Comparison of ENCODE assay signal across 19 mouse cellular contexts in genomic region chr3:52218864-52219263, GRCm38 (mm10). TPM values are rescaled to one million over a fixed set of nuclear protein-coding genes. Genes with fewer than 3 reads are reported as not detected.
DNase-seq lines count a peak whose midpoint lies in the region; ATAC-seq and TF ChIP-seq lines count a peak whose summit lies in the region.
"Had no signal": no experiment of that assay in that cellular context is flagged by ENCODE, and none has a peak within 500 bp of the region (broad histone marks: within the 10 kb centered on the region; RNA-seq: fewer than 3 reads in every experiment).

No protein-coding gene starts in this region.

- H3K4me3 ChIP-seq in heart, embryonic 13.5 days = no peak overlapping the region
- no peak overlapping the region for H3K4me3 ChIP-seq in heart, embryonic 12.5 days
- H3K4me3 ChIP-seq in kidney, adult 2 months (ENCODE audit: insufficient read depth, low read depth, low read length) = no peak overlapping the region
- H3K4me3 ChIP-seq in liver, postnatal 0 days (ENCODE audit: low read depth, low read length) = no peak overlapping the region
- H3K4me3 ChIP-seq: embryonic facial prominence, embryonic 12.5 days; forebrain, embryonic 15.5 days had no signal

- no peaks in the 10 kb centered on the region for H3K9me3 ChIP-seq in heart, embryonic 13.5 days
- no peaks in the 10 kb centered on the region for H3K9me3 ChIP-seq in heart, embryonic 12.5 days (replicated peaks)
- 0 out of 2 replicates have a peak, but pooled peaks cover 2% of the 10 kb centered on the region for H3K9me3 ChIP-seq in liver, postnatal 0 days (ENCODE audit: low read length)
- H3K9me3 ChIP-seq: embryonic facial prominence, embryonic 12.5 days; forebrain, embryonic 15.5 days had no signal

- no peak for ATAC-seq in heart, embryonic 13.5 days (ENCODE audit: extremely low read depth, insufficient number of reproducible peaks, low FRiP score, low TSS enrichment)
- ATAC-seq in heart, embryonic 12.5 days (ENCODE audit: insufficient number of reproducible peaks, low FRiP score) = no peak
- ATAC-seq in liver, postnatal 0 days = no peak
- ATAC-seq: forebrain, embryonic 15.5 days; hindbrain, embryonic 16.5 days; intestine, postnatal 0 days; midbrain, embryonic 16.5 days had no signal

- H3K9ac ChIP-seq in heart, embryonic 13.5 days = no peak overlapping the region
- no peak overlapping the region for H3K9ac ChIP-seq in heart, embryonic 12.5 days
- no peak overlapping the region for H3K9ac ChIP-seq in liver, postnatal 0 days (replicated peaks)
- H3K9ac ChIP-seq: embryonic facial prominence, embryonic 12.5 days; forebrain, embryonic 15.5 days; liver, embryonic 14.5 days had no signal

- H3K27ac ChIP-seq in heart, embryonic 13.5 days (replicated peaks) = no peak overlapping the region
- no peak overlapping the region for H3K27ac ChIP-seq in heart, embryonic 12.5 days (ENCODE audit: poor library complexity, severe bottlenecking)
- no peak overlapping the region for H3K27ac ChIP-seq in kidney, adult 2 months (ENCODE audit: insufficient read depth, low read depth, low read length)
- no peak overlapping the region for H3K27ac ChIP-seq in liver, postnatal 0 days (ENCODE audit: low read depth)
- H3K27ac ChIP-seq: embryonic facial prominence, embryonic 12.5 days; forebrain, embryonic 15.5 days; liver, embryonic 14.5 days had no signal

- TF ChIP-seq POLR2A in kidney, adult 2 months (IDR thresholded peaks at IDR 0.05; ENCODE audit: low read depth, low read length) = no peak

- DNase-seq in kidney, adult 2 months = peak; percentile 17
- no peak for DNase-seq in kidney, adult 11 months
- peak; percentile 24 for DNase-seq in retina, postnatal 1 day
- DNase-seq in retina, embryonic 14.5 days (ENCODE audit: low spot score) = no peak
- DNase-seq in liver, postnatal 0 days = no peak
- DNase-seq: adrenal gland, adult 8-10 months; B cell, adult 2 months; cerebellum, adult 9-10 months; gastrocnemius, postnatal 25 days; lung, postnatal 4 days; right cerebral cortex, postnatal 4 days had no signal

- no peak for TF ChIP-seq EP300 in liver, postnatal 0 days (IDR thresholded peaks at IDR 0.05; ENCODE audit: low read depth)

- H3K4me1 ChIP-seq in heart, embryonic 13.5 days = peaks cover 15% of the 10 kb centered on the region
- peaks cover 15% of the 10 kb centered on the region for H3K4me1 ChIP-seq in heart, embryonic 12.5 days (replicated peaks)
- no peaks in the 10 kb centered on the region for H3K4me1 ChIP-seq in kidney, adult 2 months (ENCODE audit: control insufficient read depth, insufficient read depth, low read length)
- no peaks in the 10 kb centered on the region for H3K4me1 ChIP-seq in liver, postnatal 0 days (ENCODE audit: insufficient read depth)
- H3K4me1 ChIP-seq: embryonic facial prominence, embryonic 12.5 days; forebrain, embryonic 15.5 days had no signal

- H3K36me3 ChIP-seq in heart, embryonic 13.5 days = no peaks in the 10 kb centered on the region
- H3K36me3 ChIP-seq in heart, embryonic 12.5 days = no peaks in the 10 kb centered on the region
- no peaks in the 10 kb centered on the region for H3K36me3 ChIP-seq in kidney, adult 2 months (ENCODE audit: control insufficient read depth, insufficient read depth, low read length)
- no peaks in the 10 kb centered on the region for H3K36me3 ChIP-seq in liver, postnatal 0 days (replicated peaks; ENCODE audit: insufficient read depth, low read length)
- H3K36me3 ChIP-seq: embryonic facial prominence, embryonic 12.5 days; forebrain, embryonic 15.5 days had no signal

- H3K27me3 ChIP-seq in heart, embryonic 13.5 days (replicated peaks) = no peaks in the 10 kb centered on the region
- no peaks in the 10 kb centered on the region for H3K27me3 ChIP-seq in heart, embryonic 12.5 days (replicated peaks)
- H3K27me3 ChIP-seq in kidney, adult 2 months (replicated peaks; ENCODE audit: control insufficient read depth, insufficient read depth, low read length) = no peaks in the 10 kb centered on the region
- no peaks in the 10 kb centered on the region for H3K27me3 ChIP-seq in liver, postnatal 0 days (ENCODE audit: insufficient read depth, low read length)
- H3K27me3 ChIP-seq: embryonic facial prominence, embryonic 12.5 days; forebrain, embryonic 15.5 days had no signal

- WGBS in heart, embryonic 13.5 days = 24% methylated on average over 7 of the region's 7 CpGs
- WGBS in heart, embryonic 12.5 days = 33% methylated on average over 7 of the region's 7 CpGs
- 37% methylated on average over 7 of the region's 7 CpGs for WGBS in kidney, adult 2 months
- 67% methylated on average over 7 of the region's 7 CpGs for WGBS in liver, postnatal 0 days (ENCODE audit: insufficient replicate concordance)

- no peak for TF ChIP-seq CTCF in kidney, adult 2 months (conservative IDR thresholded peaks at IDR 0.05; ENCODE audit: insufficient read depth, insufficient read length, low read depth, low read length)
- no peak for TF ChIP-seq CTCF in liver, postnatal 0 days (IDR thresholded peaks at IDR 0.05; ENCODE audit: low read depth)

- peak overlapping the region; percentile 7; the same call in 1 of the 2 replicates for H3K4me2 ChIP-seq in heart, embryonic 13.5 days
- no peak overlapping the region for H3K4me2 ChIP-seq in heart, embryonic 12.5 days
- H3K4me2 ChIP-seq in liver, postnatal 0 days (ENCODE audit: low read depth, low read length) = no peak overlapping the region
- H3K4me2 ChIP-seq: embryonic facial prominence, embryonic 12.5 days; forebrain, embryonic 15.5 days had no signal

RNA-seq across cellular contexts. Expression of gene Foxo1, which starts 49.3 kb away (rescaled TPM):
- polyA plus RNA-seq in heart, embryonic 13.5 days (2015; fragmentation: Nextera tagmentation; extraction: Ambion mirVana) = 5.4 and 6.1 TPM in 2 replicates
- polyA plus RNA-seq in heart, embryonic 12.5 days (2016; fragmentation: Nextera tagmentation; extraction: Ambion mirVana) = 8.8 and 9.6 TPM in 2 replicates
- 14.0 and 14.4 TPM in 2 replicates for polyA plus RNA-seq in kidney, adult 2 months (2012; rRNA removed)
- polyA plus RNA-seq in liver, postnatal 0 days (2015; fragmentation: Nextera tagmentation; extraction: Ambion mirVana) = 3.5 and 3.7 TPM in 2 replicates

Comparison
In these comparisons a context has a peak if more than half of its experiments do, and no peak if none do; other contexts are left out.
1. DNase-seq: peak in kidney, adult 2 months (single experiment) and retina, postnatal 1 day (single experiment); none in kidney, adult 11 months (single experiment), retina, embryonic 14.5 days (single experiment) and liver, postnatal 0 days (single experiment).